Mouse (Mus musculus) forebrain, embryonic 15.5 days (tissue): ENCODE results near the gene Gm21310. TPM values are rescaled to one million over a fixed set of nuclear protein-coding genes. Genes with fewer than 3 reads are reported as not detected.
"Not testable (repeated sequence)": the region's sequence is repeated elsewhere in the genome, so short reads cannot be mapped to it uniquely, and the experiment has no call there.

Experiments
- ATAC-seq: fragments of 200-750 bp; cut with Nextera tagmentation; replicated peaks from 2 replicates; pipeline ENCODE4 v1.8.0; 2017; ENCODE audit warnings: mild to moderate bottlenecking, moderate TSS enrichment, moderate library complexity
- H3K27ac ChIP-seq: fragments of 300-500 bp; sonication (generic); replicated peaks from 2 replicates; pipeline ENCODE4 v1.5.1; 2015; ENCODE audit warnings: mild to moderate bottlenecking, inconsistent platforms
- H3K27me3 ChIP-seq: fragments of 300-500 bp; sonication (generic); 2 replicates; pipeline ENCODE4 v1.6.1; 2015; ENCODE audit warnings: inconsistent platforms
- H3K36me3 ChIP-seq: fragments of 300-500 bp; sonication (generic); 2 replicates; pipeline ENCODE4 v1.6.1; 2015; ENCODE audit warnings: mild to moderate bottlenecking, inconsistent platforms
- H3K4me1 ChIP-seq: fragments of 300-500 bp; sonication (generic); 2 replicates; pipeline ENCODE4 v1.6.1; 2015; ENCODE audit warnings: inconsistent platforms
- H3K4me2 ChIP-seq: fragments of 300-500 bp; sonication (generic); replicated peaks from 2 replicates; pipeline ENCODE4 v1.6.1; 2015; ENCODE audit warnings: mild to moderate bottlenecking, inconsistent platforms
- H3K4me3 ChIP-seq: fragments of 300-500 bp; sonication (generic); 2 replicates; pipeline ENCODE4 v1.5.1; 2015; ENCODE audit warnings: mild to moderate bottlenecking, inconsistent platforms
- H3K9ac ChIP-seq: fragments of 300-500 bp; sonication (generic); replicated peaks from 2 replicates; pipeline ENCODE4 v1.6.1; 2015; ENCODE audit warnings: mild to moderate bottlenecking, inconsistent platforms
- H3K9me3 ChIP-seq: fragments of 300-500 bp; sonication (generic); 2 replicates; pipeline ENCODE4 v1.6.1; 2016; ENCODE audit warnings: inconsistent platforms
- polyA plus RNA-seq: library from polyadenylated mRNA; unstranded; fragments of >200 nt; fragmentation: Nextera tagmentation; extraction: Ambion mirVana; gene quantifications from 2 replicates; pipeline ENCODE4 v1.2.1, GENCODE M21; 2015

The Gm21310 gene
- not detected in 2 replicates for polyA plus RNA-seq

GRCm38 (mm10) chrY:10147083-10147482 lies at the start of gene Gm21310:
Gene Gm21310, minus strand, starts transcription at chrY:10147183.
- H3K4me1 ChIP-seq, H3K27ac ChIP-seq, H3K27me3 ChIP-seq, ATAC-seq, H3K9me3 ChIP-seq, H3K36me3 ChIP-seq, H3K4me2 ChIP-seq, H3K9ac ChIP-seq, H3K4me3 ChIP-seq: not testable (repeated sequence)

Other genes starting within 250 kb of the Gm21310 start
- not detected in 2 replicates for gene Gm20834, start 177.4 kb upstream of the Gm21310 start, polyA plus RNA-seq